Comparison of ENCODE assay signal across 8 mouse cellular contexts in the genomic region with DNA sequence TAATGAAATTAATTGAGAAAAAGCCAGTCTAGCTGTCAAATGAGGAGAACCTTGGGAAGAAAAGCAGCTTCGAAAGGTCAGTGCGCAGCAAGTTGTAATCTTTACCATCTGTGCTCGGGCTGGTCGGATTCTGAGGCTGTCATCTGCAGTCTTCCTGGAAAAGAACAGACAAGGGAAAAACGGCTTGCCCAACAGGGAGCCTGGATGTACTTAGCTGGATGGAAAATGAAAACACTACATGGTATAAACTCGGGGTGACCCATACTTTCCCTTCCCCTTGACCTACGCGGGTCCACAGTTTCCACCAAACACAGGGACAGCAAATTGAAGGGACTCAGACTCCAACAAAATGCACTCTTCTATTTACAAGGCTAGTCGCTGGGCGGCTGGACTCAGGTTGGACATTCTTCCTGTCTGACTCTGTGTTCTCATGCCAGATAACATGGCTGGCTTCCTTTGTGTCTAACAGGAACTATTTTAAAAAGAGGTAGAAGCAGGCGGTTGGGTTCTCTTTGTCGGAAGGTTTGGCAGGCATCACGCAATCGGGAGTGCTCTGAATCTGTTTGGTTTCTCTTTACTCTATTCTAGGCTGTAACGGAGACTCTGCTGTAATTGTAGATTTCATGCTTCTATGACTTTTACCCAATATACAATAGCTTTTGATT.
DNase-seq lines count a peak whose midpoint lies in the region; ATAC-seq lines count a peak whose summit lies in the region.

No protein-coding gene starts in this region.

- no peaks in the 10 kb centered on the region for H3K4me1 ChIP-seq in kidney, embryonic 14.5 days (ENCODE audit: control insufficient read depth, insufficient read depth, low read length)
- no peaks in the 10 kb centered on the region for H3K4me1 ChIP-seq in liver, embryonic 12.5 days

- H3K36me3 ChIP-seq in kidney, embryonic 14.5 days (ENCODE audit: control insufficient read depth, insufficient read depth, low read length) = no peaks in the 10 kb centered on the region
- no peaks in the 10 kb centered on the region for H3K36me3 ChIP-seq in liver, embryonic 12.5 days

- ATAC-seq in kidney, embryonic 14.5 days (ENCODE audit: low FRiP score, low TSS enrichment) = no peak
- ATAC-seq in liver, embryonic 12.5 days = no peak

- no peak overlapping the region for H3K27ac ChIP-seq in kidney, embryonic 14.5 days (ENCODE audit: low read depth, low read length)
- H3K27ac ChIP-seq in liver, embryonic 12.5 days = no peak overlapping the region

- no peak overlapping the region for H3K4me2 ChIP-seq in kidney, embryonic 14.5 days (replicated peaks; ENCODE audit: low read depth, low read length)
- H3K4me2 ChIP-seq in liver, embryonic 12.5 days = no peak overlapping the region

- no peak overlapping the region for H3K9ac ChIP-seq in kidney, embryonic 14.5 days (ENCODE audit: low read depth, low read length)
- H3K9ac ChIP-seq in liver, embryonic 12.5 days = no peak overlapping the region

- intact Hi-C loops in left cerebral cortex, postnatal 36 days (cut with DNase I) = no loop called here

- 53% methylated on average over 15 of the region's 15 CpGs for WGBS in kidney, embryonic 14.5 days
- WGBS in liver, embryonic 12.5 days (ENCODE audit: insufficient replicate concordance) = 63% methylated on average over 15 of the region's 15 CpGs

- H3K4me3 ChIP-seq in kidney, embryonic 14.5 days (ENCODE audit: low read length) = no peak overlapping the region
- no peak overlapping the region for H3K4me3 ChIP-seq in liver, embryonic 12.5 days

- peak; percentile 3 for DNase-seq in kidney, adult 18-20 months
- peak; percentile 45 to 53 for DNase-seq in cerebellum, postnatal 10 days
- DNase-seq in frontal cortex, postnatal 14 days (ENCODE audit: low spot score in 2 of 2) = peak; percentile 6 to 7
- DNase-seq in left cerebral cortex, postnatal 36 days (ENCODE audit: low spot score in 2 of 2) = peak; percentile 21 to 40
- DNase-seq in spleen, adult 12 weeks (ENCODE audit: low spot score) = no peak
- no peak for DNase-seq in spleen, postnatal 10 days (ENCODE audit: low spot score in 2 of 2)

- H3K9me3 ChIP-seq in kidney, embryonic 14.5 days (ENCODE audit: control insufficient read depth, low read length) = no peaks in the 10 kb centered on the region
- no peaks in the 10 kb centered on the region for H3K9me3 ChIP-seq in liver, embryonic 12.5 days (replicated peaks)

- no peaks in the 10 kb centered on the region for H3K27me3 ChIP-seq in kidney, embryonic 14.5 days (ENCODE audit: control insufficient read depth, insufficient read depth, low read length)
- H3K27me3 ChIP-seq in liver, embryonic 12.5 days (replicated peaks) = no peaks in the 10 kb centered on the region

Comparison
In these comparisons a context has a peak if more than half of its experiments do, and no peak if none do; other contexts are left out.
1. DNase-seq: peak in kidney, adult 18-20 months (single experiment), cerebellum, postnatal 10 days (2 of 2), frontal cortex, postnatal 14 days (2 of 2) and left cerebral cortex, postnatal 36 days (2 of 2); none in spleen, adult 12 weeks (single experiment) and spleen, postnatal 10 days (0 of 2).